Mouse (Mus musculus): ENCODE measurements around the gene Gm14496.
"Not testable (repeated sequence)": the region's sequence is repeated elsewhere in the genome, so short reads cannot be mapped to it uniquely, and the experiment has no call there.

Gm14496 gene

GRCm38 (mm10) chr2:181990829-181991228, at the start of gene Gm14496:
Gene Gm14496 (plus strand): TSS chr2:181991129.
- DNase-seq, result no peak

- peak; percentile 3 for DNase-seq
Observed at GRCm38 (mm10) chr2:181952747-181953680, 37.9 kb upstream of the Gm14496 start.

GRCm38 (mm10) chr2:181968395-181968794, 22.5 kb upstream of the Gm14496 start:
- no peak for DNase-seq

GRCm38 (mm10) chr2:181969187-181969586, 21.7 kb upstream of the Gm14496 start:
- no peak for DNase-seq

- not testable (repeated sequence) for DNase-seq
Observed at GRCm38 (mm10) chr2:181981969-181982368, 9.0 kb upstream of the Gm14496 start.

All from lung, postnatal 10 days (tissue).